8 mouse cellular contexts compared by ENCODE assay signal in the genomic region with DNA sequence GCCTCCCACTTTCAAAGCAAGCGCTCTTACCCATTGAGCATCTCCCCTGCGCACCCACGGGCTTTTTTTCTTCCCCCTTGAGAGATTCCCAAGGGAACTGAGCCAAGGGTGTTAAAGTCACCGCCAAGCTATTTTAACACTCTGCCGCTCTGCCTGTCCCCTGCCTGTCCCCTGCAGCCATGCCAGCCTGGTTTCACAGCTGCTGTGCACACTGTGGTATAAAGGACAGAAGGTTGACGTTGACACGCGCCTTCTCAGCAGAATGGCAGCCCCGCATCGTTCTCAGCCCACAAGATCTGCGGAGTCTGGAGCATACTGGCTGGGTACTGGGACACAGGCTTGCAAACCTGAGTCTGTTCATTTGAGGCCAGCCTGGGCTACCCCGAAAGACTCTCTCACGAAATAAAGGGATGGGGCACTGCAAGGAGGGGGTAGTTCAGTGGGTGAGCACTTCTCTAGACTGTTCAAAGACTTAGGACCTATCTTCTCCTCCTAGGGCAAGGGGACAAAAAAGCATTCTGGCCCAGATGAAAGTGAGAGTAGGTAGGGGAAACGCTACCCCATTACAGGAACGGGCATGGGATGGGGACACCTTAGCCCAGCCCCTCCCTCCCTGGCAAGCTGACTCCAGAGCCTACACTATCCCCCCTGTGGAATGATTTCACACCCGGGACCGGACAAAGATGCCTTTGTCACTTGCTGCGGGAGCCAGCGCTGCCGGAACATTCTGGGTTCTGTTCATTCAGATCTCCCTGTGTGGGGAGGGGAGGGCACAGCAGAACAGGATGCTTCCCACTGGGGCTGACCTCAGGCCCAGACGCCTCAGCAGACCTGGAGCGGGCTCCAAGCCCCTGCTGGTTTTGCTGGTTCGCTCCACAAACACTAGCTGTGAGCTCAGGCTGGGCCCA. TPM values are rescaled to one million over a fixed set of nuclear protein-coding genes. Genes with fewer than 3 reads are reported as not detected.
DNase-seq lines count a peak whose midpoint lies in the region; ATAC-seq and TF ChIP-seq lines count a peak whose summit lies in the region.

No protein-coding gene starts in this region.

- intact Hi-C loops in heart, postnatal 14 days (cut with DNase I): no loop called here

- no peak for TF ChIP-seq POLR2A in limb, embryonic 14.5 days (IDR thresholded peaks at IDR 0.05; ENCODE audit: borderline replicate concordance, extremely low read depth, insufficient read depth, insufficient read length)

- H3K4me2 ChIP-seq in embryonic facial prominence, embryonic 12.5 days (replicated peaks): no peak overlapping the region
- no peak overlapping the region for H3K4me2 ChIP-seq in limb, embryonic 14.5 days (replicated peaks; ENCODE audit: low read depth, low read length, severe bottlenecking)

- 53% methylated on average over 23 of the region's 23 CpGs for WGBS in embryonic facial prominence, embryonic 12.5 days
- 64% methylated on average over 23 of the region's 23 CpGs for WGBS in limb, embryonic 14.5 days

- peak; percentile 37 for DNase-seq in cerebellum, adult 11 months
- peak; percentile 32 to 44 for DNase-seq in heart, postnatal 14 days
- DNase-seq in limb, embryonic 14.5 days (ENCODE audit: low spot score): peak; percentile 25
- DNase-seq in spleen, postnatal 4 days (ENCODE audit: low spot score in 2 of 2): no peak
- no peak for DNase-seq in embryo, embryonic 9.5 days (ENCODE audit: extremely low spot score)
- DNase-seq in lung, postnatal 10 days: no peak

- H3K27ac ChIP-seq in embryonic facial prominence, embryonic 12.5 days: peak overlapping the region; percentile 61; the same call in 1 of the 2 replicates
- H3K27ac ChIP-seq in limb, embryonic 14.5 days (replicated peaks; ENCODE audit: low read depth, low read length): peak overlapping the region; percentile 72

- no peak; the same call in 1 of the 2 replicates for ATAC-seq in cerebellum, adult (ENCODE audit: insufficient number of reproducible peaks, low FRiP score, low TSS enrichment)
- peak; percentile 69; the same call in 1 of the 2 replicates for ATAC-seq in embryonic facial prominence, embryonic 12.5 days (ENCODE audit: insufficient number of reproducible peaks, insufficient read depth, low FRiP score, low TSS enrichment)
- ATAC-seq in limb, embryonic 14.5 days (ENCODE audit: low FRiP score, low read depth): peak; percentile 60

- no peaks in the 10 kb centered on the region for H3K27me3 ChIP-seq in embryonic facial prominence, embryonic 12.5 days
- no peaks in the 10 kb centered on the region for H3K27me3 ChIP-seq in limb, embryonic 14.5 days (ENCODE audit: control insufficient read depth, insufficient read depth, low read length)

- H3K9ac ChIP-seq in embryonic facial prominence, embryonic 12.5 days: 0 out of 2 replicates have a peak overlapping the region, but pooled peaks have one; percentile 8
- H3K9ac ChIP-seq in limb, embryonic 14.5 days (ENCODE audit: low read depth, low read length, severe bottlenecking): 0 out of 2 replicates have a peak overlapping the region, but pooled peaks have one; percentile 4

- no peaks in the 10 kb centered on the region for H3K9me3 ChIP-seq in embryonic facial prominence, embryonic 12.5 days
- no peaks in the 10 kb centered on the region for H3K9me3 ChIP-seq in limb, embryonic 14.5 days (ENCODE audit: control insufficient read depth, low read length)

- H3K4me1 ChIP-seq in embryonic facial prominence, embryonic 12.5 days: peaks cover 20% of the 10 kb centered on the region
- H3K4me1 ChIP-seq in limb, embryonic 14.5 days (ENCODE audit: control insufficient read depth, insufficient read depth, low read length): peaks cover 11% of the 10 kb centered on the region

- peaks cover 8% of the 10 kb centered on the region for H3K36me3 ChIP-seq in embryonic facial prominence, embryonic 12.5 days
- H3K36me3 ChIP-seq in limb, embryonic 14.5 days (ENCODE audit: control insufficient read depth, insufficient read depth, low read length): peaks cover 3% of the 10 kb centered on the region; the same call in 1 of the 2 replicates

- no peak overlapping the region for H3K4me3 ChIP-seq in embryonic facial prominence, embryonic 12.5 days
- no peak overlapping the region for H3K4me3 ChIP-seq in limb, embryonic 14.5 days (replicated peaks; ENCODE audit: low read length)

RNA-seq across cellular contexts. Expression of gene Prex1, which starts 21.8 kb away (rescaled TPM):
- 36.2 and 41.5 TPM in 2 replicates for polyA plus RNA-seq in embryonic facial prominence, embryonic 12.5 days (2016; fragmentation: Nextera tagmentation; extraction: Ambion mirVana)
- total RNA-seq in heart, postnatal 14 days (2021): 10 to 100 TPM; 10.7 to 11.9 TPM
- polyA plus RNA-seq in limb, embryonic 14.5 days (2012; rRNA removed): 27.9 and 38.5 TPM in 2 replicates
- polyA plus RNA-seq in limb, embryonic 14.5 days (2014; fragmentation: Nextera tagmentation; extraction: Ambion mirVana): 20.1 and 21.1 TPM in 2 replicates

Comparison
In these comparisons a context has a peak if more than half of its experiments do, and no peak if none do; other contexts are left out.
1. DNase-seq: peak in cerebellum, adult 11 months (single experiment), heart, postnatal 14 days (2 of 2) and limb, embryonic 14.5 days (single experiment); none in spleen, postnatal 4 days (0 of 2), embryo, embryonic 9.5 days (single experiment) and lung, postnatal 10 days (single experiment).